Mouse (Mus musculus): ENCODE results near the gene Dysf. TPM values are rescaled to one million over a fixed set of nuclear protein-coding genes. Genes with fewer than 3 reads are reported as not detected.
A peak's percentile ranks its signal among the peaks of the same experiment; 100 is the strongest.

The Dysf gene
- polyA plus RNA-seq (2014; fragmentation: Nextera tagmentation; extraction: Ambion mirVana), result 4.7 and 5.3 TPM in 2 replicates

- WGBS, result 2% methylated on average over 41 of the region's 41 CpGs
- Histone ChIP-seq H3K9ac (ENCODE audit: low read depth, low read length) (no peak within 1 kb of the TSS), H3K9me3 (ENCODE audit: control insufficient read depth, low read length) (no peaks in the 10 kb centered on the region), H3K4me3 (ENCODE audit: low read depth, low read length) (peak within 1 kb of the TSS; percentile 36), H3K36me3 (ENCODE audit: control insufficient read depth, insufficient read depth, low read length) (no peaks in the 10 kb centered on the region), H3K4me1 (replicated peaks; ENCODE audit: control insufficient read depth, insufficient read depth, low read length) (peaks cover 11% of the 10 kb centered on the region), H3K27ac (ENCODE audit: low read depth, low read length) (no peak within 1 kb of the TSS), H3K27me3 (replicated peaks; ENCODE audit: control insufficient read depth, insufficient read depth, low read length) (peaks cover 27% of the 10 kb centered on the region), H3K4me2 (peak within 1 kb of the TSS; percentile 66)
- ATAC-seq (replicated peaks; ENCODE audit: low FRiP score) (no peak), DNase-seq (ENCODE audit: low spot score) (peak; percentile 45)
Observed at GRCm38 (mm10) chr6:84008363-84009171, at the start of gene Dysf. Gene Dysf (plus strand): TSS chr6:84008590.

- WGBS, result 97% methylated on average over 5 of the region's 5 CpGs
- H3K36me3 ChIP-seq (ENCODE audit: control insufficient read depth, insufficient read depth, low read length), result peaks cover 19% of the 10 kb centered on the region
Observed at GRCm38 (mm10) chr6:83987642-83988041, 20.7 kb upstream of the Dysf start.

GRCm38 (mm10) chr6:84002716-84003115, 5.7 kb upstream of the Dysf start:
- Histone ChIP-seq H3K36me3 (ENCODE audit: control insufficient read depth, insufficient read depth, low read length) (peaks cover 4% of the 10 kb centered on the region; the same call in 1 of the 2 replicates), H3K27me3 (replicated peaks; ENCODE audit: control insufficient read depth, insufficient read depth, low read length) (peaks cover under 1% of the 10 kb centered on the region; the same call in 1 of the 2 replicates), H3K4me2 (no peak overlapping the region), H3K9ac (ENCODE audit: low read depth, low read length) (no peak overlapping the region), H3K4me1 (replicated peaks; ENCODE audit: control insufficient read depth, insufficient read depth, low read length) (no peaks in the 10 kb centered on the region), H3K4me3 (ENCODE audit: low read depth, low read length) (no peak overlapping the region), H3K9me3 (ENCODE audit: control insufficient read depth, low read length) (no peaks in the 10 kb centered on the region), H3K27ac (ENCODE audit: low read depth, low read length) (no peak overlapping the region)
- DNase-seq (ENCODE audit: low spot score), result no peak
- WGBS, result 67% methylated on average over 1 of the region's 1 CpGs
- ATAC-seq (replicated peaks; ENCODE audit: low FRiP score), result no peak

More at GRCm38 (mm10) chr6:83987642-83988041, 20.7 kb upstream of the Dysf start:
- Histone ChIP-seq H3K9ac (ENCODE audit: low read depth, low read length) (no peak overlapping the region), H3K4me1 (replicated peaks; ENCODE audit: control insufficient read depth, insufficient read depth, low read length) (no peaks in the 10 kb centered on the region), H3K9me3 (ENCODE audit: control insufficient read depth, low read length) (no peaks in the 10 kb centered on the region), H3K4me3 (ENCODE audit: low read depth, low read length) (no peak overlapping the region), H3K27ac (ENCODE audit: low read depth, low read length) (no peak overlapping the region), H3K4me2 (no peak overlapping the region), H3K27me3 (replicated peaks; ENCODE audit: control insufficient read depth, insufficient read depth, low read length) (no peaks in the 10 kb centered on the region)
- ATAC-seq (replicated peaks; ENCODE audit: low FRiP score) (no peak), DNase-seq (ENCODE audit: low spot score) (no peak)

- no peak for ATAC-seq (replicated peaks; ENCODE audit: low FRiP score)
- 80% methylated on average over 4 of the region's 4 CpGs for WGBS
Observed at GRCm38 (mm10) chr6:84004295-84004694, 4.1 kb upstream of the Dysf start.

GRCm38 (mm10) chr6:84009172-84009872, 932 bp downstream of the Dysf start:
- Histone ChIP-seq H3K9ac (ENCODE audit: low read depth, low read length) (no peak overlapping the region), H3K4me1 (replicated peaks; ENCODE audit: control insufficient read depth, insufficient read depth, low read length) (peaks cover 11% of the 10 kb centered on the region), H3K36me3 (ENCODE audit: control insufficient read depth, insufficient read depth, low read length) (no peaks in the 10 kb centered on the region), H3K4me2 (peak overlapping the region; percentile 66), H3K9me3 (ENCODE audit: control insufficient read depth, low read length) (no peaks in the 10 kb centered on the region), H3K27me3 (replicated peaks; ENCODE audit: control insufficient read depth, insufficient read depth, low read length) (peaks cover 27% of the 10 kb centered on the region), H3K4me3 (ENCODE audit: low read depth, low read length) (peak overlapping the region; percentile 36; the same call in 1 of the 2 replicates), H3K27ac (ENCODE audit: low read depth, low read length) (no peak overlapping the region)
- 21% methylated on average over 8 of the region's 8 CpGs for WGBS
- DNase-seq (ENCODE audit: low spot score) (peak; percentile 30), ATAC-seq (replicated peaks; ENCODE audit: low FRiP score) (no peak)

More at GRCm38 (mm10) chr6:84004295-84004694, 4.1 kb upstream of the Dysf start:
- H3K27ac ChIP-seq (ENCODE audit: low read depth, low read length), result no peak overlapping the region
- no peak overlapping the region for H3K4me3 ChIP-seq (ENCODE audit: low read depth, low read length)
- no peaks in the 10 kb centered on the region for H3K9me3 ChIP-seq (ENCODE audit: control insufficient read depth, low read length)
- no peak overlapping the region for H3K4me2 ChIP-seq
- peaks cover 7% of the 10 kb centered on the region for H3K4me1 ChIP-seq (replicated peaks; ENCODE audit: control insufficient read depth, insufficient read depth, low read length)
- H3K36me3 ChIP-seq (ENCODE audit: control insufficient read depth, insufficient read depth, low read length), result no peaks in the 10 kb centered on the region
- no peak for DNase-seq (ENCODE audit: low spot score)
- no peak overlapping the region for H3K9ac ChIP-seq (ENCODE audit: low read depth, low read length)
- peaks cover 15% of the 10 kb centered on the region for H3K27me3 ChIP-seq (replicated peaks; ENCODE audit: control insufficient read depth, insufficient read depth, low read length)

GRCm38 (mm10) chr6:84009915-84010302, 1.5 kb downstream of the Dysf start:
- DNase-seq (ENCODE audit: low spot score) (no peak), ATAC-seq (replicated peaks; ENCODE audit: low FRiP score) (no peak)
- Histone ChIP-seq H3K9ac (ENCODE audit: low read depth, low read length) (no peak overlapping the region), H3K9me3 (ENCODE audit: control insufficient read depth, low read length) (no peaks in the 10 kb centered on the region), H3K27me3 (replicated peaks; ENCODE audit: control insufficient read depth, insufficient read depth, low read length) (peaks cover 27% of the 10 kb centered on the region), H3K4me2 (no peak overlapping the region), H3K27ac (ENCODE audit: low read depth, low read length) (no peak overlapping the region), H3K4me3 (ENCODE audit: low read depth, low read length) (no peak overlapping the region), H3K36me3 (ENCODE audit: control insufficient read depth, insufficient read depth, low read length) (no peaks in the 10 kb centered on the region), H3K4me1 (replicated peaks; ENCODE audit: control insufficient read depth, insufficient read depth, low read length) (peaks cover 11% of the 10 kb centered on the region)
- 44% methylated on average over 4 of the region's 4 CpGs for whole genome bisulfite sequencing

GRCm38 (mm10) chr6:84010303-84011225, 2.2 kb downstream of the Dysf start:
- H3K4me2 ChIP-seq, result no peak overlapping the region
- no peak overlapping the region for H3K4me3 ChIP-seq (ENCODE audit: low read depth, low read length)
- peaks cover 11% of the 10 kb centered on the region for H3K4me1 ChIP-seq (replicated peaks; ENCODE audit: control insufficient read depth, insufficient read depth, low read length)
- H3K27ac ChIP-seq (ENCODE audit: low read depth, low read length), result no peak overlapping the region
- DNase-seq (ENCODE audit: low spot score), result no peak
- no peaks in the 10 kb centered on the region for H3K36me3 ChIP-seq (ENCODE audit: control insufficient read depth, insufficient read depth, low read length)
- H3K27me3 ChIP-seq (replicated peaks; ENCODE audit: control insufficient read depth, insufficient read depth, low read length), result peaks cover 27% of the 10 kb centered on the region
- 46% methylated on average over 8 of the region's 8 CpGs for WGBS
- H3K9ac ChIP-seq (ENCODE audit: low read depth, low read length), result no peak overlapping the region
- no peak for ATAC-seq (replicated peaks; ENCODE audit: low FRiP score)
- no peaks in the 10 kb centered on the region for H3K9me3 ChIP-seq (ENCODE audit: control insufficient read depth, low read length)

Measured in liver, embryonic 11.5 days (tissue).